Mouse (Mus musculus): ENCODE data around the gene Col4a1.
A peak's percentile ranks its signal among the peaks of the same experiment; 100 is the strongest.

Col4a1 gene

DNA sequence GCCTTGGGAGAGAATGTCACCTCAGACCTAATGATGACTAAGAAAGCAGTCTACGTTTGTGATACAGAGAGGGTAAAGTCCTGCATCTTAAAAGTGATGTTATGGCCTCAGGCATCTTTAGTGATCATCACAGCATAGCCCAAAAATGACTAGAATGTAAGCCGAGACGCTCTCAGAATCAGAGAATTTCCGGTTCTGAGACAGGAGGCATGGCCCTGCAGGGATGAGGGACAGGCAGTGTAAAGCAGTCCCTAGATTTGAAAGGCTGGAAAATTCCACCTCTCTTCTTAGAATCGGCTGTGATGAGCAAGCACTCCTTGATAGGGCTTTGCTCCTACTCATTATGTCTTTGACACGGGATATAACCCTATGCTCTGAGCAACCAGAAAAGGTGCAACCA is 48.8 kb downstream of the Col4a1 start:
- no peak for DNase-seq

DNA sequence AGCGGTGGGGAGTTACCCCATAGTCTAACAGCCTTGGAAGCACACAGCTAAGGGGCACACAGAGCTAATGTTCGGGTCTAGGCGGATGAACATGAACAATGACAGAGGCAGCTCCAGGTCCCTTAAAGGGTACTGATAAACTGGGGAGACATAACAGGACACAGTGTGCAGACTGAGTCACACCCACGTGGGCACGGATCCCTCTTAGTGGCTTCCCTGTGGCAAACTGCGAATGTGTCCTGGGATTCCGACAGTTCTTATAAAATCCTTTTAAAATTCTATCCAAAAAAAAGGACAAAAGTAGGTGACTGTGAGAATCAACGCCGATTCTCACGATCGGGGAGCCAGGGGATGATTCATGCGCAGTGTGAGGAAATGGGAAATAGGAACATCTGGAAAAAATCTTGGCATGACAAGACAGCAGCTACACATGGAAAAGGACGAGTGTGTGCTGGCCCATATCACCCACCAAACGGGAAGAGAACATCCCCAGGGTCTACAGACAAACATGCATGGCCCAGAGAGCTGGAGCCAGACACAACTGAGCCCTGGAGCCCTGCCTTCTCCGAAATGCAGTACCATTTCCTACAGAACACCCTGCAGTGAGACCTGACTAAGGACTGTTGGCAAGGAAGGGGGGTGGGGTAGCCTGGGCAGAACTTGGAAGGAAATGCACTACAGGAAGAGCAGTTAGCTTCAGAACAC is 50.4 kb downstream of the Col4a1 start:
- no peak for DNase-seq

DNA sequence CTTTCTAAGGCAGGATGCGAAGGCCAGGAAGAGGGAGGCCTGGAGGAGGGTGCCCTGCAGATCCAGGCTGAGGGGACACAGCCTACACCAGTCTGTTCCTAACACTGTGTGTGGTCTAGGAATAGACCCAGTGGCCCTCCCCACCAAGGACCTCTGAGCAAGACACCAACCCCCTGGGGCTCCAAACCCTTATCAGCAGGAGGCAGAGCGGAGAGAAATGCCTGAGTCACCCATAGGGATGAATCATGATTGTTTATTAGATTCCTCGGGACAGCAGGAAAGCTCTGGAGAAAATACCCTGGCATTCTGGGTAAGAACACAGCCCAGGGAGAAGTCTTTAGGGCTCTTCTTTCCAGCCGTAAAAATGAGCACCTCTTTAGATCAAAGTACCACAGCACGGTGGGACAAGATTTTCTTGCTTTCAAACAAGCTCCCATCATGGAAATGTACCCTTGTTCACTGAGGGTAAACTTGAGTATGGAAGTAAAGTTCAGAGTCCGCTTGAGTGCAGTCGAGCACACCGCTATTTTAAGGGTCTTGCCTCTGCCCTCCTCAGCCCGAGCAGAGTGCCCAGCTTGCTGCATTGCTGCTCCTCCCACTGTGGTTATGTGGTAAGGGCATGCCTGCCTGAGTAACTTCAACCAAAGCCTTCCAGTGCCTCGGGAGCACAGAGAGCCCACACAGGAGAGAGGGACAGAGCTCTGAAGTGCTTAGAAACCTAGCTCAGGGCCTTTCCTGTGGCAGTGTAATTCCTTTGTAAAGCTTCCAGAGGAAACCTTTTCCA is 52.6 kb downstream of the Col4a1 start:
- DNase-seq = no peak

DNA sequence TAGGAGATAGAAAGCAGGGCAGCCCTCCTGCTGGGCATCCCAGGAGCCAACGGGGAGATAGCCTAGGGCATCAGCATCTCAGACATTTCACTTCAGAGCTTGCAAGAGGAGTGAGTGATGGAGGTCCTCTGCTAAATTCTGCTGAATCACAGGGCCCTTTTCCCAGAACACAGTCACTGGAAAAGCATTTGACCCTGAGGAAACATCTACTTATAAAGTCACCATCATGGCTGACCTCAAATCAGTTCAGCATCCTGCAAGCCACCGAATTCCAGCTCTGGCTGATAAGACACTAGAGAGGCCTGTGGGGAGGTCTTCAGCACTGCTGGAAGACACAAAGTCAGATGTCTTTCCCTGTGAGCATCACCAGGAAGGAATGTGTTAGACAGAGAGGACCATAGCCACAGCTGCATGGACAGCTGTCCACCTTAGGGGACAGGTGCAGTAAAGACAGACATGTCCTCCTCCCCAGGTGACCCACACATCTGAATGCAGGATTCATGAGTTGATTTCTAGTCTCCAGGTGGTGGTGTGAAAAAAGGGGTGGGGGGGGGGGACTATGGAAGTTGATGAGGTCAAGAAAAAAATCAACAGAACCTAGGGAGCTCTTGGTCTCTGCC is 54.0 kb downstream of the Col4a1 start:
- DNase-seq = no peak

DNA sequence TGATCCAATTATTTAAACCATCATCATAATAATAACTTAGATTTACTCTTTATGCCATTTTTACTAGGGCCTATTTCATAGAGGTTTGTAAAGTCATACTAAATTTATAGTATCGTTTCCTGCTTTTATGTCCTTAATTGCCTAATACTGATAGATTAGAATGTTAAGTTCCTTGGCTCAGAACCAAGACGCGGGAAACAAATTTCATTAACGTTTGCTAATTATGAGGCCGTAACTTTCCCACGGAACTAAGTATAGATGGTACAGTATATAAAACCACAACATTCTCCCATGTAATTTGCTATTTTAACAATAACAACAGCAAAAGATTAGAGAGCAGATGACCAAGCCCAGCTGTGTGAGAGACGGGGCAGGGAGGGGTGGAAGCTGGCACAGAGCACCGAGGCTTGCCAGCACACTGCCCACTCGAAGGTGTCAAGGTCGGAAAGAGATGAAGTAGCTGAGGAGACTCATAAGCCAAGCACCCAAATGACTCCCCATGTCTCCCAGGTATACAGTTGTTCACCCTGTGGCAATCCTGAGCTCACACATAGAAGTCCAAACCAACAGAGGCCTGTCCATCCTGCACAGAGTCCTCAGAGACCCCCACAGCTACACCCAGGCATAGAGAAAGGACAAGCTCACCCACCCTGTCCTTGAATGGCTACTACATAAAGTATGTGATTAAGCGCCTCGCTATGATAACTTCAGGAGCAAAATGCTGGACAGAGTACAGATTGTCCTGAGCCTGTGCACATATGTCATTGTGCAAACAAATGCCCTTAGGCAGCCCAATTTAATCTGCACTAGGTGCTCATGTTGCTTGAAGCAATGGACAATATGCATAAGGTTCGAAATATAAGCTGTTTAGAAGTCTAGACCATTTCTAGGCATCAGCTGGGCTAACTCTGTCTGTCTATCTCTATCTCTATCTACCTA is 55.3 kb downstream of the Col4a1 start:
- no peak for DNase-seq

DNA sequence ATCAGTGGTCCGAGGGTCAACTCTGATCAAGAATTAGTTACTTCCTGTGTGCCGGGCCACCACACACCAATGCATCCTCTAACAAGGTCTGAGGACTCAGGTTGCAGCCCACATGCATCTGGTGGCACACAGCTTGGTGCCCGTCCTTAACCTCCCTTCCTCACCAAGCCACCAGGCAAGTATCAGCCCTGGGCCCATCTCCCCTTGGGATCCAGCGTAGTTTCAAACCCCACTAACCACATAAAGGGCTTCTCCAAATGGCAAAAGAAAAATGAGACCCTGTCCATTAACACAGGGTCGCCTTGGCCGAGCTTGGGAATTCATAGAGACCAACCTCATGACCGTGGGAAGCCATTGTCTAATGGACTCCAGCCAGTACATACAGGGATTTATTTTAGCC is 56.2 kb downstream of the Col4a1 start:
- DNase-seq = no peak

DNA sequence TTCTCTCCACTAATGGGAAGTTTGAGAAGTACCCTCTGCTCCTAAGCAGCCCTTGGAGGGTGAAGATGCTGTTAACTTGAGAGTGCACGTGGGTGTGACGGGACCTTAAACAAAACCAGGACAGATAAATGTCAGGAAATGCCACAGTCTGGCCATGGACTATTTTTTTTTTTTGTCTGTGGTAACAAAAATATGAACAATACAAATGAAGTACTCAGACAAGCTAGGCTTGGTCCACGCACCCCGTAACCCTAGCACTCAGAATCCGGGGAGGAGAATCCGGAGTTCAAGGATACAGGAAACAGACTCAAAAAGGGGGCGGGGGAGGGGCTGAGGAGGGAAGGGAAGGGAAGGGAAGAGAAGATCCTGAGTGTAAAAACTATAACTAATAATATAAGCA is 56.9 kb downstream of the Col4a1 start:
- no peak for DNase-seq

DNA sequence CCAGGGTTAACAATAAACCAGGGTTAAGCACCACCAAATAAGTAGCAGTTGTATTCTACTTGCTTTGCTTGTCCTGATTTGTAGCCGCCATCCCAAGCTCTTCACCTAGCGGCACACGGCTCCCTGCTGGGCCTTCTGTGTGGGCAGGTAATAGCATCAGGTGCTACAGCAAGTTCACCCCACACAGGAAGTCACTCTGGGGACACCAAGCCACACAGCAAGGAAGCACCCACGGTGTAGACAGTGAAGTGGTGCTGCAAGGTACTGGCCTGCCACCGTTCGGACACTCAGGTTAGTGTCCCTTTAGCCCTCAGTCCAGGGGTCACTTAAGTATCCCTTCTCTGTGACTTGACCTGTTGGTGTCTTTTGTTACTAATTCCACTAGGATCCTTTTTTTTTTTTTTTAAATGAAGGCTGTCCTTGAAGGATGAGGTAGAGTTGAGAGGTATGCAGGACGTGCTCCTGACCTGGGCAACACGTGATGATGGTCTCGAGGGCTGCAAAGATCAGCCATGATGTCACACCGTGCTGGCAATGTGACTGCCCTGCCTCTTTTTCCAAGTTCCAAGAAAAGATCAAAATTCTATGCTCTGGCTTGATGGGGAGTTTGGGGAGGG is 57.6 kb downstream of the Col4a1 start:
- DNase-seq = no peak

DNA sequence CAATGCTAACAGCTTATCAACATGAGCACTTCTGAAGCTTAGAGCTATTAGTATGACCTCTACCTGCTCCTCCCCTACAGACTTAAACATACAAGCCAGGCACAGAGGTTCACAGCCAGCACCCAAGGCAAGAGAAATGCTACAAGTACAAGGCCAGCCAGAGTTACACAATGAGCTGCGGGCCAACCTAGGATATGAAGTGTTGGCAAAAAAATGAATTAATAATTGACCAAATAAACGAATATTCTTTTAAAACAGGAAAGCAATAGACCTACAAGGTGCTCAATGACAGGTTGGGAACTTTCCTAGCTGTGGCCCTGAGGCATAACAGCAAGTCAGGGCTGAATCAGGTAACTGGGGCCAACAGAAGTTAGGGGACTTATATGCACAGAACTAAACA is 58.1 kb downstream of the Col4a1 start:
- DNase-seq = no peak

DNA sequence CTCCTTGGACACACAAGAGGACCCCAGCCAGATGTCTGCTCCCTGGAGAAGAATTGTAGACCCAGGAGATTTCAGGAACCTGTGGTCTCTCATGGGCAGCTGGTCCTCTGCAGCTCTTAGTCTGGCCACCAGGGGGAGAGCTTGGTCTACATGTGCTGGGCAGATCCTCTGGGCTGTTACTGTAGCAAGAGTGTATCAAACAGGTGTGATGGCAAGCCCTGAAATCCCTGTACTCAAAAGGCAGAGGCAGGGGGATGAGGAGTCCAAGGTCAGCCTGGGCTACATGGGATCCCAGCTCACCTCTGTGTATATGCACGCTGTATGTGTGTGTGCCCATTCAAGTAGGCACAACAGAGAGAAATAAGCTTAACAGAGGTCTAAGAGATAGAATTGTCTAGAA is 59.1 kb downstream of the Col4a1 start:
- peak; percentile 56 for DNase-seq

DNA sequence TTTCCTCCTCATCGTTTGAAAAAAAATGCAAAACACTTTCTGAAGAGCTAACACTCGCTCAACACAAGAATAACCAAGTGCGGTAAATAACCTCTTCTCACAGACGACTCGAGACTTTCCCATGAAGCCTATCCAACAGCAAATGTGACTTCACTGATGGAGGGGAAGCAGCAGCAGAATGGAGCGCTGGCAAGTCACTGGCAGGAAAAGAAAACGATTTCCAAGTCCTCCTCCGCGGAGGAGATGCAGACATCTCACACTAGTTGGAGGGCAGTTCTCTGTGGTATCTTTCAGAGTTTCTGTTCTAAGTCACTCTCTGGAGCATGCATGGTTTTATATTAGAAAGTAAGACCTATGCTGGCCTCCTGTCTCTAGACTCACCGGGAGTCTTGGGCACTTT is 59.6 kb downstream of the Col4a1 start:
- no peak for DNase-seq

DNA sequence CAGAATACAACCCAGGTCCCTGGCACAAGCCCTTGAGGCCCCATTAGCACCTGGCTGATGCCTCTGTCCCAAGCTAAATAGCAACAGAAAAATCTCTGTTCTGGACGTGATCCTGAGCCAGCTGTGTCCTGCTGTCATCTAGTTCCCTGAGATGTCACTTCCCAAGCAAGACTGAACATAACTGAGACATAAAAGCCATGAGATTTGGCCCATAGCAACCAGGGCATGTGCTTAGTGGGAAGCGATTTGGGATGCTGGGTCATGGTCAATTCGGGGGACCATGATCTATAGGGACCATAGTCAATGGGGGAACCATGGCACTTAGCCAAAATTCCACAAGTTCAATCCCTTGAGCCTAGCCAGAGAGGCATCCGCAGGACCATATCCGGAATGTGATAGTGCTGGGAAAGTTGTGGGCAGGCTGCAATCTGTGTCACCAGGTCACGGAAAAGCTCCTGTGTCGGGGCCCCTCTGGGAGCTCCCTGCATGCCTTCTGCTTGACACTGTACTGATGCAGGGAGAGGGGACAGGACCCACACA is 60.3 kb downstream of the Col4a1 start:
- DNase-seq = no peak

DNA sequence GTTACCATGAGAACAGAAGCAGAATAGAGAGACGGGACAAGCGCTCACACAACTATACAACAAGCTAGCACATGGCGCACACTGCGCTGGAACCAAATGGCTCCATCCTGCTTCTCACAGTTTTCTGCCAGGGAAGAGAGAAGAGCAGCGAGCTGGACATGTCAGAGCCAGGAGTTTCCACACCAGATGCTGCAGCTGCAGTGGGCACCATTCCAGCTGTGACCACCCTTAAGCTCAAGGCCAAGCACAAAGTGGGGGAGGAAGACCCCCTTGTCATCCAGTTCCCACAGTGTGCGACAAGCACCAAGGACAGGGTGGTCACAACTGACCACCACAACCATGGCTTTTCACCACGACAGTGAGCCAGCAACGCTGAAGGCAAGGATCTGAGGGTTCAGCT is 62.5 kb downstream of the Col4a1 start:
- DNase-seq = no peak

DNA sequence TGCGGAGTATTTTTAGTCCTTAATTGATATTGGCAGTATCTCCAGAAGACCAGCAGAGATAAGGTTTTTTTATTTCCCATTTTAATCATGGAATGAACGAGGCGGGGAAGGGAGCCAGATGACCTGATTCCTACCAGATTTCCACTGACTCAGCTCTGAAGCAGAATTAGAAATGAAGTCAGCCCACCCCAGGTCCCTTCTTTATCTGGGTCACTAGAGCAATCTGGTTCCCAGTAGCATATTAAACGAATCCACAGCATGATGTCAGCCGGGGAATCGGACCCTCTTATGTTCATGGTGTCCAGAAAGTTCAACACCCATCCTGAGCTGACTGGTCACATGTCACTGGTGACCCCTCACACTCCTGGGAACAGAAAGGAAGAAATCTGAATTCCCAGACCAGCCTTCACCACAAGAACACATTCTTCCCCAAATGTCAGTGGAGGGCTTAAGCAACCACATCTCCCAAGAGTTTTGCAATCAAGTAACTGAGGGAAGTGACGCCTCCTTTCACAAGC is 63.0 kb downstream of the Col4a1 start:
- no peak for DNase-seq

DNA sequence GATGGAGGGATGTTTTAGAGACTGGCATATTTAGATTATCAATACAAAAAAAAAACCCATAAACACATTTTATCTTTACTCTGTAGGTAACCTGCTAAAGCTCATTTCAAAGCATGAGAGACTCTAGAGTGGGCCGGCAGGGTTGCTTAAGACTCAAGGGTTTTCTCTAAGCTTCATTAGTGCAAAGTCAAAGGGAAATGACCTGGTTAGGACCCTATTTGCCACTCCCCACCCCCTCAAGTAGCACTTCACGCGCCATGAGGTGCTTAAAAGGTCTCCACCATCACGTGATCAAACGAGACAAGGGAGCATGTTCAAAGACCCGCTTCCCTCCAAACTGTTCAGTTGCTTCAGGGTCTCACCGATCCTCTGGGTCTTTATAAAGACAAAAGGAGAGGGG is 63.9 kb downstream of the Col4a1 start:
- DNase-seq = no peak

DNA sequence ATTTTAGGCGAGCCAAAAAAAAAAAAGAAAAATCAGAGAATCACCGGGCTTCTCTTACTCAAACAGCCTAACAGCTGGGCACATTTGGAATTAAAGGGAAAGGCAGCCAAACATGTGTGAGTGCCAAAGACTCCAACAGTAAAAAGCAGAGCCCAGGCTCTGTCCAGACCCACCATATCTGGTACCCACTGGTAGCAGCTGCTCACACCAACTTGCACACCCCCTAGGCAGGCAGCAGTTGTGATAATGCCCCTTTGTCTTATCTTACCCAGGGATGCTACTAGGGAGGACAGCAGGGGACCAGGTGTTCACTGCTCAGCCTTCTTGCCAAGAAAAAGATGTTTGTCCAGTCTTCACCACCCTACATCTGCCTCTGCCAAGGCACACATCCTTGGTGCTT is 71.1 kb downstream of the Col4a1 start:
- DNase-seq = no peak

DNA sequence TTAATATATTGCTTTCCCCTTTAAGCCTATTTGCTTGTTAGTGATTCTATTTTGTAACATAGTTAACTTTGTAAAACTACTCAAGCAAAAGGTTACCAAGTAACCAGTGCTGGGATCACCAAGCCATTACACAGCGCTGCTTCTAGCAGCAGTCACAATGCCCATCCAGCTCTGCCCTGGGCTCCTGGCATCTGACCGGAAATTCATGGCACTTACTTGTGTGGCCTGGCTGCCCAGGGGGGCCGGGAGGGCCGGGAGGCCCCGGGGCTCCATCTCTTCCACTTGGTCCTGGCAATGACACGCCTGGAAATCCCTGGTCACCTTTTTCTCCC is 77.8 kb downstream of the Col4a1 start:
- no peak for DNase-seq

DNA sequence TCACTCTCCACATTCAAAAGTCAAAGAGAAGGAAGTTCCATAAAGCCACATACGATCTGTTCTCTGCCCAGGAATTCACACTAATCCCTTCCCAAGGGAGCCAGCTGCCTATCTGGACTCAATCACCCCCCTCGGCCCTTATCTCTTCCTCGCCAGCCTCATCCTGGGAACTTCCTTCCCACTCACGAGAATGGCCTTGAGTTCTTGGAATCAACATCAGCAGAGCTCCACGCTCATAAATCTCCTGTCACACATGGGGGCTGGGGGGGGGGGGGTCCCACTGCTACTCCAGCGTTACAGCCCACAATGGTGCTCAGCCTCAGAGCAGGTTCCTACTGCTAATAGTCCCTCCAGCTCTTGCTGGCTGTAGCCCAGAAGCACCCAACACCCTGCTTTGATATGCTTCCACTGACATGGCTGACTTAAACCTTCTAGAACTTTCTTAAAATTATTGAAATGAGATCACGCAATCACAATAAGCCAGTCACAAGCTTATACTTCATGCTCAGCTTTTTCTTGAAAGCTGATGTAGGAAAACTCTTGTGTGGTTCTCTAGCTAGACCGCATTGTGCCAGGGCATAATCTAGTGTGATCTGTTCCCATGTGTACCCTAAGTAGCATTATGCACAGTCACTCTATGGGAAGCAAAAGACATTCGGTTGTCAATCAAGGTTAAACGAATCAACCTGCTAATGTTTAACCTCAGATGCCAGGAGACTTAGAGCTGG is 78.3 kb downstream of the Col4a1 start:
- no peak for DNase-seq

DNA sequence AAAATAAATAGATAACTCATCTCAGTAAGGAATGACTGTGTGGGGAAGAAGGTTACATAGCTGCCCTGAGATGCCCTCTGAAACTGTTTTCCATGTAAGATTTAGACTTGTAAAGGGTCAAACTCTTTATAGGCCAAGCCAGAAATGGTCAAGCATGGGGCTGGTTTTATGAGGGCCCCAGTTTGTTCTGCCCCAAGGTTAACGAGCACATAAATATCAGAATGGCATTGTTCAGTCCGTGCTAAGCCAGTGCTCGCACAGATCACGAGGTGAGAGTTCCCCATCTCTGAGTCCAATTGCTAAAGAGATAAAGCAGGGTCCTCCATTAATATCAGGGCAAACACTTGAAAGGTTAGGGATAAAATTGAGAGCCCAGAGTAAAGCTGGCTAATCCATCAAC is 79.6 kb downstream of the Col4a1 start:
- DNase-seq = no peak

DNA sequence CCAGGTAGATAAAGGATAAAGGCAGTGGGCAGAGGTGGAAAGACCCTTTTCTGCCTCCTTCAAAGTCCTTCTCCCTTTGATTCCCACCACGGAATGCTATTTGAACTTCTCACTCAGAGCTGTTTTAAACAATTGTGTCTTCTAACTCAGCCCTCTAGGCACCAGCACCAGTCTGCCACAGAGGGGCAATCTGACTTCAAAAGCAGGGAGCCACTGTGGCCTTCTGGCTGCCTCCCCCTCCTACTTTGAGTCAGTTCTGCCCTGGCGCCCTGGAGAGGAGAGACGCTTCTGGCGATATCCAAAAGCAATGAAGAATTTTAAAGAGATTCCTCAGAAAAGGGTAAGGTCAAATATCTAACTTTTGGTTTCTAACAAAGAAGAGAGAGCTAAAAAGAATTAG is 82.3 kb downstream of the Col4a1 start:
- DNase-seq = no peak

DNA sequence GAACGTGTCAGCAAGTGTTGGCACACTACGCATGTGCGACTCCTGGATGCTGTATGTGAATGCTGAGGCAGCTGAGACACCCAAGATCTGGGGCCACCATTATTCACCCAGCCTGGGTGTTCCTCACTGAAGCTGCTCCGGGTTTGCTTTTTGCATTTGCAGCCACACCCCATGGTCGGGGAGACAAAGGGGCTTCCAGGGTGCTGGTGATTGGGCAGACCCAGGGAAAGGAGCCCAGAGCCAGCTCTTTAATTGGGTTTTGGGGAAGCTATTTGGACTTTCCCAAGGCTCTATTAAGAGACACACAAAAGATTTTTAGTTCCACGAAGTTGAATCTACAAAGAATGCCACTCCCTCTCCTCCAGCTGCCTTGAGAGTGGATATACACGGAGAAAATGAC is 85.2 kb downstream of the Col4a1 start:
- no peak for DNase-seq
